Mouse (Mus musculus) megakaryocyte progenitor cell, adult 5-6 weeks (primary cell): Measurements from ENCODE around the gene Hbb-bs. TPM values are rescaled to one million over a fixed set of nuclear protein-coding genes. Genes with fewer than 3 reads are reported as not detected.
"Not testable (repeated sequence)": the region's sequence is repeated elsewhere in the genome, so short reads cannot be mapped to it uniquely, and the experiment has no call there.

Experiments
- ATAC-seq: replicated peaks from 2 replicates; pipeline ENCODE4 v1.8.0; 2016; ENCODE audit warnings: mild to moderate bottlenecking, moderate TSS enrichment, inconsistent platforms; ENCODE audit not compliant: poor library complexity
- total RNA-seq, 2 experiments: library from RNA; stranded (forward) in 1 of 2; stranded (reverse) in 1 of 2; fragments of 157-497, 149-512 nt in 1 of 2; fragments of 200-1000 nt in 1 of 2; gene quantifications; 2 replicates each; pipeline versions ENCODE4 v1.2.3 to v1.2.4; 2015 to 2017

Gene Hbb-bs
- total RNA-seq, 2 experiments from 2014 or later, result 24.0 to 25.1 TPM

DNA sequence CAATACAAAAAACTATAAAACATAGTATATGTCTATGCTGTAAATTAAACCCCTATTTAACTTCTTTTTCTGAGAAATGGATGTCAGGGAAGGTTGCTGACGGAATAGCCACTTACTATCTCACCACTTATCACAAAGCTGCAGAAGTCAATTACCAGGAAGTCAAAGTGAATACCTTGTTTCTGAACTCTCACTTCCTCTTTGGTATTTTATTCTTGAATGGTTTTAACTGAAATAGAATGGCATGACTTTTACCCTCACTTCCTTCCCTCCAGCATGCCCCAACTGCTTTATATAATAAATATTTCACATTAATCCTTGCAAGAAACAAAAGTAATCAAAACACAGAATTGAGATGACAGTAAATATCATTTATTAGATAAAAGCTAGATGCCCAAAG lies 15.7 kb downstream of the Hbb-bs start:
- peak; percentile 62 for ATAC-seq

DNA sequence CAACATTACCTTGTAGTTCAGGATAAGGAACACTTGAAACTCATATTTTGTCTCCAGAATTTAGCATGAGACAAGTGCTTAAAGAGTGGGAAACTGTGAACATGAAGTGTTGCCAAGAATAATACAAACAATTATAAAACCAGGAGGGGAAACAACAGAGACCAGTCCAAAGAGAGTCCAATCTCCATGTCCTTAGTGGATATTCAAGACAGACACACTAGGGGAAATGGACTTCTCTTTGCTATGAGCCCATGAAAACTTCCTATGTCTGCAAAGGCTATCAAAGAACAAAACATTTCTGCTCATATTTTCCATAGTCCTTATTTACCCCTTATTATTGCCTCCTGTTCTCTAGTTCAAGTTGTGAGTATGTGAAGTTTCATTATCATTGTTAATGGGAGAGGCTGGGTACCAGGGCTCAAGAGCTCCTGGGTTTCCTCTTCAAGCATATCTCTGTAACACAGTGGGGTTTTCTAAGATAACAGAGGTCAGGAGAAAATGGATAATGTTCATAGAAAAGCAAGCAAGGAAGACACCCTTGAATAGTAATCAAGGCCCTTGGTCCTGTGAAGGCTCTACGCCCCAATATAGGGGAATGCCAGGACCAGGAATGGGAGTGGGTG lies 16.6 kb downstream of the Hbb-bs start:
- peak; percentile 45 for ATAC-seq

DNA sequence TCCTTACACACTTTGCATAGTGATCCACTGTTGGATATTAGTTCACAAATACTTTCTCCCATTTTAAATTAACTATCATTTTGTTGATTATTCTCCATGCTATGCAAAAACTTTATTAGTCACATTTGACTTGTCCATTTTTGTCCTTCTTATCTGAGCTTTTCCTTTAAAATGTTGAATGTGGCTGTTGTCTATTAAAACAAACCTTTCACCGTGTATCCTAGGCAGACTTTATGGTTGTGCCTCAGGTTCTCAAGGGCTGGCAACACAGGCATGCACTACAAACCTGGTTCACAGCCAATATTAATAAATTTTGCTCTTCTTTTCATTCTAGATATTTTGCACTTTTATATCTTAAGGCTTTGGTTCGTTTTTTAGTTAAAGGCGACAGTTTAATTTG lies 17.1 kb downstream of the Hbb-bs start:
- no peak for ATAC-seq

DNA sequence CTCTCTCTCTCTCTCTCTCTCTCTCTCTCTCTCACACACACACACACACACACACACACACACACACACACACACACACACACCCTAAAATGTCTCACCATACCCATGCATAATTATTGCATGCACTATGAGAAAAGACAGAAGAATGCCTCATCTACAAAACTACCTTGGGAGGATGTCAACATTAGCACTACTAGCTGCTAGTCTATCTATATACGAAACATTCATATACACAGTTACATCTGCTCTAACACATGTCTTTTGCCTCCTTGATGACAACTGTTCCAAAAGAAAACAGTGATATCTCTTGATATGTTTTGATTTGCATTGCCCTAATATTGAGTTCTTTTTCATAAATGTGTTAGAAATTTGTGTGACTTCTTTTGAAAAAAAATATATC lies 17.6 kb downstream of the Hbb-bs start:
- ATAC-seq, result no peak

DNA sequence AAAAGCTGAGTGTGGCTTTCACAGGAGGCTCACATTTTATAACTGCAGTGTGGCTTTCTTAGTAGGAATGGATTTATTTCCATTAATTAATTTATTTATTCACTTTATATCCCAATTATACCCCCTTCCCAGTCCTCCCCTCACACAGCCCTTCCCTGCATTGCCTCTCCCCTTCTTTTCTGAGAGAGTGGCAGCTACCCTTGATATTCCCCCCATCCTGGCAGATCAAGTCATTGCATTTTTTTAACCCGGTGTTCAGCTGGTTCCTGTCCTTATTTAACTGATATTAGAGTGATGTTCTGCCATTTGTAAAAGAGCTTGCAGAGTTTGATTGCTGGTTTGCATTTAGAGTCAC lies 18.1 kb downstream of the Hbb-bs start:
- no peak for ATAC-seq

DNA sequence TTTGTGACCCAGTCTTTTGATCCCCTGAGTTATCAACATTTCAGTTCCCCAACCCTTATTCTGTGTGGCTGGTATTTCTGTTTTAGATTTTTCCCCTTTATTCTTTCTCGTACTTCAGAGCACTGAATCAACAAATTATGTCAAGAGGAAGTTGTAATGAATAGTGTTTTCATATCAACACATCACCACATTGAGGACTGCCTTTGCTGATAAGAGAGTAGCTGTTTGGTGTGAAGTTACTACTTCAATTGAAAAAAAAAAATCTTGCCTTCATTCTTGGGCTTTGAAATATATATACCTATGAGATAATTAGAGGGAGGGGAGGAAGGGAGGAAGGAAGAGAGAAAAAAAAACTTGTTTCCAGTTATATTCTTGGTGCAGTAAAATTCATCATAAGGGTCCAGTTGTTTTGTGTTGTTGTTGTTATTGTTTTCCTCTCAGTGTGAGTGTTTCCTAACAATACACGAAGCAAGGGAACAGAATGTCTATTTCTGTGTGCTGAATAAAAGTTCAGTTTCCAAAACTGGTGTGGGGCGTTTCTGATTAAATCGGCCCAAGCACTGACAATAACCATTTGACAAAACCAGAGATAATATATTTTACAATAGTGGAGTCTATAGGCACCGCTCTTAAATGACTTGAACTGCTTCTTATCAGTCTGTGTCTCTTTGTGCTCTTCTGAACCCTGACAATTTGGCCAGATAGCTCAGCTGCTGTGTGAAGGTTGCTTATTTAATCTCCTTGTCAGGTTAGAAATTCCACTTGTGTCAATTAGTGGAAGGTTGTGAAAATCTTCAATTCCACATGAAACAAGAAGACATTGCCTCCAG lies 18.7 kb downstream of the Hbb-bs start:
- peak; percentile 51 for ATAC-seq

DNA sequence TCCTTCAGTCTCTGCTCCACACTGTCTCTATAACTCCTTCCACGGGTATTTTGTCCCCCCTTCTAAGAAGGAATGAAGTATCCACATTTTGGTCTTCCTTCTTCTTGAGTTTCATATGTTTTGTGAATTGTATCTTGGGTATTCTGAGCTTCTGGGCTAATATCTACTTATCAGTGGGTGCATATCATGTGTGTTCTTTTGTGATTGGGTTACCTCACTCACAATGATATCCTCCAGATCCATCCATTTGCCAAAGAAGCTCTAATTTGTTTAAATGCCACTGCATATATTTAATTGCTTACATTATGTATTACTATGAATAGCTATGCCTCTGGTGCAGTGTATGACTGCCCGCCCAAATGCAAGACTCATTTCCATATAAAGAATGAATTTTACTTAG lies 19.8 kb downstream of the Hbb-bs start:
- not testable (repeated sequence) for ATAC-seq

DNA sequence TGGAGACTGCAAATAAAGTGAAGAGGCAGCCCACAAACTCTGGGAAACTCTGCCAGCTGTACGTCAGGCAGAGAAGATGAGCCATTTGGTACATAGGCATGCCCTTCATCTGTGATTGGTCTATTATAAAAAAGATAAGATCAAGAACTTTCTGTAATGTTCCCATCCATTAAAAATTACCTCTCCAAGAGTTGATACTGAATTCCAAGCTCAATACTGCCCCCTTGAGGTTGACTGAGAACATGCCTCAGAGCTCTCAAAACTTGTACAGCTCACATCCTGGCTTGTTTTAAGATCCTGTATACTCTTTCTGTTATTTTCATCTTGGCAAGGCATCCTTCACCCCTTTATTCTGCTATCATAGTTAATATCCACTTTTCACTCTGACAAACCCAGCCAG lies 21.0 kb downstream of the Hbb-bs start:
- ATAC-seq, result peak; percentile 64

DNA sequence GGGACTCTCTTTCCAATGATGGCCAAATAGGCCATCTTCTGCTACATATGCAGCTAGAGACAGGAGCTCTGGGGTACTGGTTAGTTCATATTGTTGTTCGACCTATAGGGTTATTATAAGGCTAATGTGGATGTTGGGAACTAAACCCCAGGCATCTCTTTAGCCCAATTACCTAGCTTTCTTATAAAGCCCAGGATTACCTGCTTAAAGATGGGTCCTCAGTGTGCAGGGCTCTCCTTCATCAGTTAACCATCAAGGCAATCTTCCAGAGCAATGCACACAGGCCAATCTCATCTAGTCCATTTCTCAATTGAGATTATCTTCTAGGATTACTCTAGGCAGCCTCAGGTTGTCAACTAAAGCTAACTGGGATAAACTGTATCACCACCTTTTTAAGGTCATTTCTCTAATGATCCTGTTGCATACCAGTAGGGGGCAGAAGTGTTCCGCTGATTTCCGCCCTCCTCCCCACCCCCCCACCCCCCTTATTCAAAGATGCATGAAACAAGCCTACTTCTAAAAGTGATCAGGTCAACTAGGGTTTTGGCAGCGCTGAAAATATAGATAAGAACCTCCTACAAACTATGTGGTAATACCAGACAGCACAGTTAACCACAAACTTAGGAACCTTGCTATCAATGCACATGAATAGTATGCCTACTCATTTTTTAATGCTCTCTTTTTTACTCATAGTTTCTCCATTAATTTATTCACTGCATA lies 35.1 kb downstream of the Hbb-bs start:
- peak; percentile 100 for ATAC-seq

DNA sequence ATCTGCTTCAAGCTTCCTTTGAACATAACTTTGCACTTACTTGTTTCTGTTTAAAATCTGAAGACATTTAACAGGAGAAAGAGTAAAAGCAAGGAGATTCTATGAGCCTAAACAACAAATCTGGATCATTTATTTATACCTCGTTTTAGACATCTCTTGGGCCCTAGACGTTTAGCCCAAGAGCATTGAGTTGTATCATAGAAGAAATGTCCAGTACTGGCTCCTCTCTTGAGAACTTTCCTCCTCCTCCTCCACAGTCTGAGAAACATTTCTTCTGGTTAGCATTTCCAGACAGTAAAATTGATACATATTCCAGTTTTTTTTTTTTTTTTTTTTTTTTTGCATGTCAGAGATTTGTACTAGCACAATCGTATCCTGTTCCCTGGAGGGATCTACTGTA lies 36.2 kb downstream of the Hbb-bs start, which contains the start of gene Olfr67:
Olfr67 (minus strand) TSS at position 101 of the 400 bp plus-strand sequence.
- ATAC-seq, result no peak

DNA sequence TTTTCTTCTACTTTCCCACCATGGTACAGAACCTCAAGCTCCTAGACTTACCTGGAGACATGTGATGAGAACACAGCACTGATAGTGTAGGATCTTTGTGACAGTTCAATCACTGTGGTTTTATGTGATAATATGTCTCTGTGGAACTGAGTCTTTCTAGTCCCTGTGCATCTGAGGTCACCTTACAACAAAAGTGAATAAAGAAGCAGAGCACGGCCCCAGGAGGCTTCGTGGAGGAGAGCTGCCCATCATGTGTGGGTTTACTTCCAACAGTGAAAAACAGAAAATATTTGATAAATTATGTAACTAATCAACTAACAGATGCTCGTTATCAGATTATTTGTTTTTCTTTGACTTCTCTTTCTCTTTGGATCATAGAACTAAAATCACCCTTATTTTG lies 48.3 kb downstream of the Hbb-bs start, which contains the start of gene Olfr68:
Olfr68 (minus strand) TSS at position 101 of the 400 bp plus-strand sequence.
- ATAC-seq, result no peak

DNA sequence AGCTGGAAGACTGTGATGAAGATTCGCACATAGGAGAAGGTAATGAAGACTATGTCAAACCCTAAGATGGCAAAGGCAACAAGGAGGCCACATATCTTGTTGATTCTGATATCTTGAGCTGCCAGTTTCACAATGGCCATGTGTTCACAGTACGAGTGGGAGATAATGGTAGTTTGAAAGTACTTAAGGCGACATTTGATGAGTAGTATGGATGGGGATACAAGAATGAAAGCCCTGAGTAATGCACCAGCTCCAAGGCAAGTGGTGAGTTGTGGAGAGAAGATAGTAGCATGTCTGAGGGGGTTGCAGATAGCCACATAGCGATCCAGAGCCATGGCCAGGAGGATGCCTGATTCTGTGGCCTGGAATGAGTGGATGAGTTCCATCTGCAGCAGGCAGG lies 50.2 kb downstream of the Hbb-bs start:
- peak; percentile 69 for ATAC-seq

Other genes with a start within 250 kb of the Hbb-bs start
Only the 30 nearest of the 32 such genes appear.
- gene Olfr619, start 227.5 kb downstream of the Hbb-bs start, total RNA-seq (2015), result not detected in 2 replicates
- not detected in 2 replicates for gene Olfr619, start 227.5 kb downstream of the Hbb-bs start, total RNA-seq (2017)
- gene Olfr620, start 215.6 kb downstream of the Hbb-bs start, total RNA-seq (2015), result not detected in 2 replicates
- not detected in 2 replicates for gene Olfr620, start 215.6 kb downstream of the Hbb-bs start, total RNA-seq (2017)
- not detected in 2 replicates for gene Olfr622, start 185.4 kb downstream of the Hbb-bs start, total RNA-seq (2015)
- not detected in 2 replicates for gene Olfr622, start 185.4 kb downstream of the Hbb-bs start, total RNA-seq (2017)
- gene Olfr623, start 164.4 kb downstream of the Hbb-bs start, total RNA-seq (2015), result not detected in 2 replicates
- not detected in 2 replicates for gene Olfr623, start 164.4 kb downstream of the Hbb-bs start, total RNA-seq (2017)
- gene Olfr624, start 156.9 kb downstream of the Hbb-bs start, total RNA-seq (2015), result 0.02 TPM in 1 of 2 replicates, not detected in the other
- 0.12 TPM in 1 of 2 replicates, not detected in the other for gene Olfr624, start 156.9 kb downstream of the Hbb-bs start, total RNA-seq (2017)
- gene Olfr625-ps1, start 145.4 kb downstream of the Hbb-bs start, total RNA-seq (2015), result not detected in 2 replicates
- not detected in 2 replicates for gene Olfr625-ps1, start 145.4 kb downstream of the Hbb-bs start, total RNA-seq (2017)
- gene Olfr243, start 113.4 kb downstream of the Hbb-bs start, total RNA-seq (2015), result not detected in 2 replicates
- not detected in 2 replicates for gene Olfr243, start 113.4 kb downstream of the Hbb-bs start, total RNA-seq (2017)
- gene Olfr628, start 97.7 kb downstream of the Hbb-bs start, total RNA-seq (2015), result not detected in 2 replicates
- gene Olfr628, start 97.7 kb downstream of the Hbb-bs start, total RNA-seq (2017), result not detected in 2 replicates
- not detected in 2 replicates for gene Olfr629, start 83.2 kb downstream of the Hbb-bs start, total RNA-seq (2015)
- gene Olfr629, start 83.2 kb downstream of the Hbb-bs start, total RNA-seq (2017), result not detected in 2 replicates
- gene Olfr630, start 70.8 kb downstream of the Hbb-bs start, total RNA-seq (2015), result not detected in 2 replicates
- not detected in 2 replicates for gene Olfr630, start 70.8 kb downstream of the Hbb-bs start, total RNA-seq (2017)
- not detected in 2 replicates for gene Olfr69, start 56.5 kb downstream of the Hbb-bs start, total RNA-seq (2015)
- not detected in 2 replicates for gene Olfr69, start 56.5 kb downstream of the Hbb-bs start, total RNA-seq (2017)
- not detected in 2 replicates for gene Olfr68, start 48.4 kb downstream of the Hbb-bs start, total RNA-seq (2015)
- not detected in 2 replicates for gene Olfr68, start 48.4 kb downstream of the Hbb-bs start, total RNA-seq (2017)
- not detected in 2 replicates for gene Olfr67, start 36.3 kb downstream of the Hbb-bs start, total RNA-seq (2015)
- gene Olfr67, start 36.3 kb downstream of the Hbb-bs start, total RNA-seq (2017), result not detected in 2 replicates
- 16.9 and 36.5 TPM in 2 replicates for gene Hbb-bt, start 14.1 kb downstream of the Hbb-bs start, total RNA-seq (2015)
- gene Hbb-bt, start 14.1 kb downstream of the Hbb-bs start, total RNA-seq (2017), result 0.71 and 3.5 TPM in 2 replicates
- gene Hbb-bh2, start 12.4 kb upstream of the Hbb-bs start, total RNA-seq (2015), result not detected in 2 replicates
- not detected in 2 replicates for gene Hbb-bh2, start 12.4 kb upstream of the Hbb-bs start, total RNA-seq (2017)
- not detected in 2 replicates for gene Hbb-bh1, start 15.1 kb upstream of the Hbb-bs start, total RNA-seq (2015)
- gene Hbb-bh1, start 15.1 kb upstream of the Hbb-bs start, total RNA-seq (2017), result not detected in 2 replicates
- gene Hbb-y, start 25.1 kb upstream of the Hbb-bs start, total RNA-seq (2015), result not detected in 2 replicates
- not detected in 2 replicates for gene Hbb-y, start 25.1 kb upstream of the Hbb-bs start, total RNA-seq (2017)
- not detected in 2 replicates for gene Olfr66, start 58.2 kb upstream of the Hbb-bs start, total RNA-seq (2015)
- not detected in 2 replicates for gene Olfr66, start 58.2 kb upstream of the Hbb-bs start, total RNA-seq (2017)
- gene Olfr64, start 66.4 kb upstream of the Hbb-bs start, total RNA-seq (2015), result not detected in 2 replicates
- not detected in 2 replicates for gene Olfr64, start 66.4 kb upstream of the Hbb-bs start, total RNA-seq (2017)
- not detected in 2 replicates for gene Olfr65, start 75.4 kb upstream of the Hbb-bs start, total RNA-seq (2015)
- gene Olfr65, start 75.4 kb upstream of the Hbb-bs start, total RNA-seq (2017), result not detected in 2 replicates
- gene Olfr631, start 100.7 kb upstream of the Hbb-bs start, total RNA-seq (2015), result not detected in 2 replicates
- gene Olfr631, start 100.7 kb upstream of the Hbb-bs start, total RNA-seq (2017), result not detected in 2 replicates
- gene Olfr632, start 106.3 kb upstream of the Hbb-bs start, total RNA-seq (2015), result not detected in 2 replicates
- not detected in 2 replicates for gene Olfr632, start 106.3 kb upstream of the Hbb-bs start, total RNA-seq (2017)
- gene Olfr633, start 116.3 kb upstream of the Hbb-bs start, total RNA-seq (2015), result not detected in 2 replicates
- not detected in 2 replicates for gene Olfr633, start 116.3 kb upstream of the Hbb-bs start, total RNA-seq (2017)
- gene Olfr635, start 143.1 kb upstream of the Hbb-bs start, total RNA-seq (2015), result not detected in 2 replicates
- not detected in 2 replicates for gene Olfr635, start 143.1 kb upstream of the Hbb-bs start, total RNA-seq (2017)
- gene Olfr638, start 170.7 kb upstream of the Hbb-bs start, total RNA-seq (2015), result not detected in 2 replicates
- gene Olfr638, start 170.7 kb upstream of the Hbb-bs start, total RNA-seq (2017), result not detected in 2 replicates
- gene Olfr639, start 189.2 kb upstream of the Hbb-bs start, total RNA-seq (2015), result 0.02 TPM in 1 of 2 replicates, not detected in the other
- gene Olfr639, start 189.2 kb upstream of the Hbb-bs start, total RNA-seq (2017), result not detected in 2 replicates
- not detected in 2 replicates for gene Olfr640, start 197.5 kb upstream of the Hbb-bs start, total RNA-seq (2015)
- not detected in 2 replicates for gene Olfr640, start 197.5 kb upstream of the Hbb-bs start, total RNA-seq (2017)
- gene Olfr641, start 207.3 kb upstream of the Hbb-bs start, total RNA-seq (2015), result not detected in 2 replicates
- not detected in 2 replicates for gene Olfr641, start 207.3 kb upstream of the Hbb-bs start, total RNA-seq (2017)
- gene Olfr642, start 224.6 kb upstream of the Hbb-bs start, total RNA-seq (2015), result not detected in 2 replicates
- gene Olfr642, start 224.6 kb upstream of the Hbb-bs start, total RNA-seq (2017), result not detected in 2 replicates
- not detected in 2 replicates for gene 4930516K23Rik, start 233.3 kb upstream of the Hbb-bs start, total RNA-seq (2015)
- gene 4930516K23Rik, start 233.3 kb upstream of the Hbb-bs start, total RNA-seq (2017), result not detected in 2 replicates